Mouse (Mus musculus) T-helper 1 cell (primary cell): ENCODE measurements around the gene Ccl2.

Experiments
- in situ Hi-C: fragments of 300-600 bp; cut with MboI, MseI; formaldehyde crosslinking; loops from one replicate; pipeline ENCODE4 v1.15.1; 2025; ENCODE audit warnings: high pct_unique_total_duplicates

Gene Ccl2

GRCm38 (mm10) chr11:82034446-82034845, 925 bp upstream of the Ccl2 start:
- in situ Hi-C loops, result no loop called here

GRCm38 (mm10) chr11:82035857-82036256, 486 bp downstream of the Ccl2 start:
- in situ Hi-C loops, result no loop called here

GRCm38 (mm10) chr11:82038535-82038934, 3.2 kb downstream of the Ccl2 start, which contains the start of gene Gm17268:
Gene Gm17268, minus strand, starts transcription at chr11:82038562.
- in situ Hi-C loops, result no loop called here

GRCm38 (mm10) chr11:82039132-82039660, 3.8 kb downstream of the Ccl2 start:
- in situ Hi-C loops, result no loop called here

- in situ Hi-C loops, result no loop called here
Observed at GRCm38 (mm10) chr11:82041671-82042080, 6.3 kb downstream of the Ccl2 start.

GRCm38 (mm10) chr11:82045471-82045870, 10.1 kb downstream of the Ccl2 start, which contains the start of gene Ccl7:
Gene Ccl7, plus strand, starts transcription at chr11:82045712.
- in situ Hi-C loops, result no loop called here

GRCm38 (mm10) chr11:82047746-82048415, 12.5 kb downstream of the Ccl2 start:
- in situ Hi-C loops, result no loop called here

- in situ Hi-C loops, result loop anchor here (5.0 kb wide), 1 partner anchor 128 kb away; no protein-coding TSS in a partner anchor
Observed at GRCm38 (mm10) chr11:82053849-82054248, 18.5 kb downstream of the Ccl2 start.

GRCm38 (mm10) chr11:82057646-82058045, 22.3 kb downstream of the Ccl2 start, which contains the start of gene Ccl11:
Gene Ccl11, plus strand, starts transcription at chr11:82057823.
- in situ Hi-C loops, result no loop called here

- in situ Hi-C loops, result no loop called here
Observed at GRCm38 (mm10) chr11:82062226-82062625, 26.9 kb downstream of the Ccl2 start.

- in situ Hi-C loops, result no loop called here
Observed at GRCm38 (mm10) chr11:82063454-82063853, 28.1 kb downstream of the Ccl2 start.

- in situ Hi-C loops, result no loop called here
Observed at GRCm38 (mm10) chr11:82066953-82067571, 31.7 kb downstream of the Ccl2 start.

GRCm38 (mm10) chr11:82071076-82071475, 35.7 kb downstream of the Ccl2 start:
- in situ Hi-C loops, result no loop called here

- in situ Hi-C loops, result no loop called here
Observed at GRCm38 (mm10) chr11:82072374-82072773, 37.0 kb downstream of the Ccl2 start.

- in situ Hi-C loops, result no loop called here
Observed at GRCm38 (mm10) chr11:82072984-82073383, 37.6 kb downstream of the Ccl2 start.

GRCm38 (mm10) chr11:82073686-82074085, 38.3 kb downstream of the Ccl2 start:
- in situ Hi-C loops, result no loop called here

GRCm38 (mm10) chr11:82077031-82077430, 41.7 kb downstream of the Ccl2 start:
- in situ Hi-C loops, result no loop called here

- in situ Hi-C loops, result no loop called here
Observed at GRCm38 (mm10) chr11:82078136-82078730, 42.9 kb downstream of the Ccl2 start.

- in situ Hi-C loops, result loop anchor here (10.0 kb wide), 1 partner anchor 686 kb away; no protein-coding TSS in a partner anchor
Observed at GRCm38 (mm10) chr11:82080865-82081264, 45.5 kb downstream of the Ccl2 start.

- in situ Hi-C loops, result loop anchor here (10.0 kb wide), 1 partner anchor 690 kb away; no protein-coding TSS in a partner anchor
Observed at GRCm38 (mm10) chr11:82084360-82084759, 49.0 kb downstream of the Ccl2 start.
